Mouse (Mus musculus) hindbrain, postnatal 0 days (tissue): Measurements from ENCODE around the gene Agrp. TPM values are rescaled to one million over a fixed set of nuclear protein-coding genes. Genes with fewer than 3 reads are reported as not detected.

ENCODE experiments used
- ATAC-seq: fragments of 200-750 bp; cut with Nextera tagmentation; 2 replicates; pipeline ENCODE4 v1.8.0; 2017; ENCODE audit warnings: mild to moderate bottlenecking, moderate TSS enrichment, moderate library complexity
- DNase-seq: peaks from one replicate; pipeline ENCODE4 v3.0.0-alpha.2; 2015; ENCODE audit warnings: low spot score
- H3K27ac ChIP-seq: fragments of 300-500 bp; sonication (generic); 2 replicates; pipeline ENCODE4 v1.5.1; 2014; ENCODE audit warnings: mild to moderate bottlenecking
- H3K27me3 ChIP-seq: fragments of 300-500 bp; sonication (generic); 2 replicates; pipeline ENCODE4 v1.6.1; 2014; ENCODE audit warnings: low read length, mixed read lengths; ENCODE audit not compliant: insufficient read depth
- H3K36me3 ChIP-seq: fragments of 300-500 bp; sonication (generic); 2 replicates; pipeline ENCODE4 v1.6.1; 2014; ENCODE audit warnings: low read length, mixed read lengths; ENCODE audit not compliant: insufficient read depth
- H3K4me1 ChIP-seq: fragments of 300-500 bp; sonication (generic); 2 replicates; pipeline ENCODE4 v1.6.1; 2014; ENCODE audit warnings: antibody characterized with exemption, low read length, mixed read lengths; ENCODE audit not compliant: insufficient read depth
- H3K4me2 ChIP-seq: fragments of 300-500 bp; sonication (generic); 2 replicates; pipeline ENCODE4 v1.6.1; 2014; ENCODE audit warnings: low read depth, mild to moderate bottlenecking, low read length, moderate library complexity, mixed read lengths
- H3K4me3 ChIP-seq: fragments of 300-500 bp; sonication (generic); 2 replicates; pipeline ENCODE4 v1.5.1; 2014; ENCODE audit warnings: low read length
- H3K9ac ChIP-seq: fragments of 300-500 bp; sonication (generic); replicated peaks from 2 replicates; pipeline ENCODE4 v1.6.1; 2014; ENCODE audit warnings: mild to moderate bottlenecking, low read length, moderate library complexity, mixed read lengths
- H3K9me3 ChIP-seq: fragments of 300-500 bp; sonication (generic); 2 replicates; pipeline ENCODE4 v1.6.1; 2016; ENCODE audit warnings: low read length, mixed read lengths
- CTCF ChIP-seq: IDR thresholded peaks from 2 replicates; pipeline ENCODE4 v1.5.1; 2016; ENCODE audit warnings: antibody characterized with exemption, control low read depth, low read depth
- WGBS: fragments of 180-500 bp; shearing (Covaris S2); extraction: QIAGEN DNeasy Blood & Tissue Kit; methylation state at CpG from one replicate; pipeline ENCODE4 v1.1.7; 2014; 5-methylcytosine and 5-hydroxymethylcytosine counted together
- polyA plus RNA-seq: library from polyadenylated mRNA; unstranded; fragments of >200 nt; fragmentation: Nextera tagmentation; extraction: Ambion mirVana; gene quantifications from 2 replicates; pipeline ENCODE4 v1.2.1, GENCODE M21; 2015
- total RNA-seq: library from RNA; depleted of rRNA; stranded (reverse); fragments of >200 nt; gene quantifications from 2 replicates; pipeline ENCODE4 v1.2.3, GENCODE M21; 2014

Agrp gene
- total and polyA plus RNA-seq, 2 experiments from 2014 or later, result 1.3 to 2.1 TPM

GRCm38 (mm10) chr8:105594451-105595242 lies 42.5 kb downstream of the Agrp start:
- Histone ChIP-seq H3K27ac (no peak overlapping the region), H3K36me3 (no peaks in the 10 kb centered on the region), H3K4me1 (no peaks in the 10 kb centered on the region), H3K9me3 (no peaks in the 10 kb centered on the region), H3K9ac (no peak overlapping the region), H3K4me2 (0 out of 2 replicates have a peak overlapping the region, but pooled peaks have one; percentile 8), H3K27me3 (no peaks in the 10 kb centered on the region), H3K4me3 (no peak overlapping the region)
- TF ChIP-seq CTCF, result no peak
- ATAC-seq (no peak), DNase-seq (no peak)
- 84% methylated on average over 18 of the region's 18 CpGs for WGBS

GRCm38 (mm10) chr8:105593859-105594258 lies 43.3 kb downstream of the Agrp start:
- DNase-seq, result no peak
- no peak for TF ChIP-seq CTCF
- ATAC-seq, result no peak
- no peaks in the 10 kb centered on the region for H3K9me3 ChIP-seq
- no peaks in the 10 kb centered on the region for H3K4me1 ChIP-seq
- H3K27ac ChIP-seq, result no peak overlapping the region
- H3K9ac ChIP-seq, result no peak overlapping the region
- no peak overlapping the region for H3K4me3 ChIP-seq
- no peaks in the 10 kb centered on the region for H3K36me3 ChIP-seq
- 0 out of 2 replicates have a peak overlapping the region, but pooled peaks have one; percentile 8 for H3K4me2 ChIP-seq
- no peaks in the 10 kb centered on the region for H3K27me3 ChIP-seq
- WGBS, result 17% methylated on average over 15 of the region's 15 CpGs

GRCm38 (mm10) chr8:105592431-105592830 lies 44.8 kb downstream of the Agrp start:
- WGBS, result 86% methylated on average over 2 of the region's 2 CpGs
- Histone ChIP-seq H3K27ac (no peak overlapping the region), H3K4me2 (no peak overlapping the region), H3K36me3 (no peaks in the 10 kb centered on the region), H3K9me3 (no peaks in the 10 kb centered on the region), H3K4me3 (no peak overlapping the region), H3K9ac (no peak overlapping the region), H3K27me3 (no peaks in the 10 kb centered on the region), H3K4me1 (no peaks in the 10 kb centered on the region)
- ATAC-seq (no peak), DNase-seq (no peak)
- no peak for TF ChIP-seq CTCF

GRCm38 (mm10) chr8:105579719-105580118 lies 57.5 kb downstream of the Agrp start:
- H3K4me2 ChIP-seq, result no peak overlapping the region
- no peaks in the 10 kb centered on the region for H3K27me3 ChIP-seq
- H3K9me3 ChIP-seq, result no peaks in the 10 kb centered on the region
- H3K4me3 ChIP-seq, result no peak overlapping the region
- ATAC-seq (no peak), DNase-seq (no peak)
- no peaks in the 10 kb centered on the region for H3K4me1 ChIP-seq
- TF ChIP-seq CTCF, result no peak
- WGBS, result 75% methylated on average over 3 of the region's 3 CpGs
- H3K27ac ChIP-seq, result no peak overlapping the region
- no peaks in the 10 kb centered on the region; the same call in 1 of the 2 replicates for H3K36me3 ChIP-seq
- no peak overlapping the region for H3K9ac ChIP-seq

GRCm38 (mm10) chr8:105575538-105575937 lies 61.7 kb downstream of the Agrp start:
- Histone ChIP-seq H3K9ac (no peak overlapping the region), H3K9me3 (no peaks in the 10 kb centered on the region), H3K27ac (no peak overlapping the region), H3K4me3 (no peak overlapping the region), H3K4me2 (no peak overlapping the region), H3K4me1 (no peaks in the 10 kb centered on the region), H3K27me3 (no peaks in the 10 kb centered on the region), H3K36me3 (no peaks in the 10 kb centered on the region)
- DNase-seq (peak; percentile 23), ATAC-seq (no peak)
- 33% methylated on average over 3 of the region's 3 CpGs for WGBS
- TF ChIP-seq CTCF, result no peak

- no peak for ATAC-seq
Measured at GRCm38 (mm10) chr8:105574741-105575140, 62.5 kb downstream of the Agrp start.

GRCm38 (mm10) chr8:105573427-105573826 lies 63.8 kb downstream of the Agrp start:
- H3K27me3 ChIP-seq, result no peaks in the 10 kb centered on the region
- H3K9me3 ChIP-seq, result no peaks in the 10 kb centered on the region
- H3K4me3 ChIP-seq, result no peak overlapping the region
- ATAC-seq (no peak), DNase-seq (peak; percentile 35)
- no peaks in the 10 kb centered on the region for H3K36me3 ChIP-seq
- H3K4me2 ChIP-seq, result no peak overlapping the region
- H3K9ac ChIP-seq, result no peak overlapping the region
- TF ChIP-seq CTCF, result no peak
- no peaks in the 10 kb centered on the region for H3K4me1 ChIP-seq
- H3K27ac ChIP-seq, result no peak overlapping the region

More at GRCm38 (mm10) chr8:105574741-105575140, 62.5 kb downstream of the Agrp start:
- Histone ChIP-seq H3K36me3 (no peaks in the 10 kb centered on the region), H3K9ac (no peak overlapping the region), H3K9me3 (no peaks in the 10 kb centered on the region), H3K4me2 (no peak overlapping the region), H3K4me1 (no peaks in the 10 kb centered on the region), H3K27me3 (no peaks in the 10 kb centered on the region), H3K27ac (no peak overlapping the region), H3K4me3 (no peak overlapping the region)
- TF ChIP-seq CTCF, result no peak
- WGBS, result 43% methylated on average over 6 of the region's 6 CpGs
- no peak for DNase-seq
